Mouse (Mus musculus): ENCODE data around the gene St6galnac6. TPM values are rescaled to one million over a fixed set of nuclear protein-coding genes. Genes with fewer than 3 reads are reported as not detected.

The St6galnac6 gene
- polyA plus RNA-seq, 1 experiment from 2014 or later, result 26.9 TPM

GRCm38 (mm10) chr2:32625873-32626694, 26.6 kb downstream of the St6galnac6 start:
- Histone ChIP-seq H3K4me1 (peaks cover 61% of the 10 kb centered on the region), H3K36me3 (replicated peaks) (no peaks in the 10 kb centered on the region), H3K27ac (peak overlapping the region; percentile 83)

GRCm38 (mm10) chr2:32627266-32628043, 27.9 kb downstream of the St6galnac6 start:
- H3K4me3 ChIP-seq, result no peak overlapping the region
- ATAC-seq (replicated peaks), result no peak
- no peak overlapping the region for H3K9ac ChIP-seq
- H3K27ac ChIP-seq, result no peak overlapping the region
- H3K36me3 ChIP-seq (replicated peaks), result no peaks in the 10 kb centered on the region
- H3K4me1 ChIP-seq, result peaks cover 58% of the 10 kb centered on the region
- H3K9me3 ChIP-seq, result no peaks in the 10 kb centered on the region
- H3K4me2 ChIP-seq, result no peak overlapping the region
- WGBS, result 76% methylated on average over 20 of the region's 20 CpGs
- H3K27me3 ChIP-seq (replicated peaks), result no peaks in the 10 kb centered on the region

More at GRCm38 (mm10) chr2:32625873-32626694, 26.6 kb downstream of the St6galnac6 start:
- Histone ChIP-seq H3K9ac (peak overlapping the region; percentile 43), H3K4me3 (peak overlapping the region; percentile 35), H3K4me2 (peak overlapping the region; percentile 57), H3K9me3 (no peaks in the 10 kb centered on the region), H3K27me3 (replicated peaks) (no peaks in the 10 kb centered on the region)
- ATAC-seq (replicated peaks), result no peak; the same call in 1 of the 2 replicates
- 70% methylated on average over 5 of the region's 5 CpGs for WGBS

GRCm38 (mm10) chr2:32628044-32628550, 28.6 kb downstream of the St6galnac6 start:
- H3K9ac ChIP-seq, result no peak overlapping the region; the same call in 1 of the 2 replicates

GRCm38 (mm10) chr2:32628729-32629128, 29.2 kb downstream of the St6galnac6 start:
- H3K27ac ChIP-seq, result peak overlapping the region; percentile 67
- H3K9me3 ChIP-seq, result no peaks in the 10 kb centered on the region
- H3K4me1 ChIP-seq, result peaks cover 58% of the 10 kb centered on the region
- no peak overlapping the region; the same call in 1 of the 2 replicates for H3K9ac ChIP-seq
- no peaks in the 10 kb centered on the region for H3K36me3 ChIP-seq (replicated peaks)
- no peaks in the 10 kb centered on the region for H3K27me3 ChIP-seq (replicated peaks)
- H3K4me3 ChIP-seq, result no peak overlapping the region
- H3K4me2 ChIP-seq, result peak overlapping the region; percentile 33
- 0 out of 2 replicates have a peak, but pooled peaks have one; percentile 13 for ATAC-seq (replicated peaks)
- 28% methylated on average over 5 of the region's 5 CpGs for WGBS

More at GRCm38 (mm10) chr2:32628044-32628550, 28.6 kb downstream of the St6galnac6 start:
- Histone ChIP-seq H3K4me1 (peaks cover 58% of the 10 kb centered on the region), H3K36me3 (replicated peaks) (no peaks in the 10 kb centered on the region), H3K27ac (0 out of 2 replicates have a peak overlapping the region, but pooled peaks have one; percentile 36), H3K4me3 (no peak overlapping the region), H3K4me2 (peak overlapping the region; percentile 33; the same call in 1 of the 2 replicates), H3K27me3 (replicated peaks) (no peaks in the 10 kb centered on the region), H3K9me3 (no peaks in the 10 kb centered on the region)
- 69% methylated on average over 4 of the region's 4 CpGs for WGBS
- ATAC-seq (replicated peaks), result no peak

- no peaks in the 10 kb centered on the region for H3K36me3 ChIP-seq (replicated peaks)
- H3K27ac ChIP-seq, result peak overlapping the region; percentile 67
- H3K9ac ChIP-seq, result no peak overlapping the region
- peak overlapping the region; percentile 33 for H3K4me2 ChIP-seq
- no peaks in the 10 kb centered on the region for H3K9me3 ChIP-seq
- peak overlapping the region; percentile 7; the same call in 1 of the 2 replicates for H3K4me3 ChIP-seq
- 27% methylated on average over 9 of the region's 9 CpGs for WGBS
- ATAC-seq (replicated peaks), result peak; percentile 67
- no peaks in the 10 kb centered on the region for H3K27me3 ChIP-seq (replicated peaks)
- peaks cover 58% of the 10 kb centered on the region for H3K4me1 ChIP-seq
These were observed 29.9 kb downstream of the St6galnac6 start for GRCm38 (mm10) chr2:32629276-32629976.

GRCm38 (mm10) chr2:32630036-32630435, 30.5 kb downstream of the St6galnac6 start:
- Histone ChIP-seq H3K9me3 (no peaks in the 10 kb centered on the region), H3K27me3 (replicated peaks) (no peaks in the 10 kb centered on the region), H3K27ac (0 out of 2 replicates have a peak overlapping the region, but pooled peaks have one; percentile 67), H3K9ac (no peak overlapping the region), H3K4me1 (peaks cover 53% of the 10 kb centered on the region), H3K4me3 (no peak overlapping the region), H3K36me3 (replicated peaks) (no peaks in the 10 kb centered on the region), H3K4me2 (peak overlapping the region; percentile 33)
- no peak for ATAC-seq (replicated peaks)
- 72% methylated on average over 9 of the region's 9 CpGs for WGBS

- no peaks in the 10 kb centered on the region for H3K27me3 ChIP-seq (replicated peaks)
- no peak for ATAC-seq (replicated peaks)
- no peaks in the 10 kb centered on the region for H3K36me3 ChIP-seq (replicated peaks)
- H3K27ac ChIP-seq, result no peak overlapping the region
- H3K4me3 ChIP-seq, result no peak overlapping the region
- H3K4me2 ChIP-seq, result no peak overlapping the region
- H3K4me1 ChIP-seq, result peaks cover 43% of the 10 kb centered on the region
- no peak overlapping the region for H3K9ac ChIP-seq
- 86% methylated on average over 10 of the region's 10 CpGs for WGBS
- H3K9me3 ChIP-seq, result no peaks in the 10 kb centered on the region
These were observed 31.5 kb downstream of the St6galnac6 start for GRCm38 (mm10) chr2:32631046-32631445.

GRCm38 (mm10) chr2:32631737-32632394, 32.4 kb downstream of the St6galnac6 start:
- H3K27ac ChIP-seq, result no peak overlapping the region
- H3K36me3 ChIP-seq (replicated peaks), result no peaks in the 10 kb centered on the region
- H3K9me3 ChIP-seq, result no peaks in the 10 kb centered on the region
- no peaks in the 10 kb centered on the region for H3K27me3 ChIP-seq (replicated peaks)
- peaks cover 34% of the 10 kb centered on the region for H3K4me1 ChIP-seq
- WGBS, result 47% methylated on average over 7 of the region's 7 CpGs
- H3K9ac ChIP-seq, result no peak overlapping the region
- H3K4me3 ChIP-seq, result no peak overlapping the region
- no peak for ATAC-seq (replicated peaks)
- no peak overlapping the region for H3K4me2 ChIP-seq

GRCm38 (mm10) chr2:32633660-32634059, 34.2 kb downstream of the St6galnac6 start:
- no peaks in the 10 kb centered on the region for H3K9me3 ChIP-seq
- H3K4me3 ChIP-seq, result no peak overlapping the region
- no peaks in the 10 kb centered on the region for H3K36me3 ChIP-seq (replicated peaks)
- 83% methylated on average over 5 of the region's 5 CpGs for WGBS
- H3K27ac ChIP-seq, result no peak overlapping the region
- H3K4me2 ChIP-seq, result no peak overlapping the region
- H3K9ac ChIP-seq, result no peak overlapping the region
- ATAC-seq (replicated peaks), result no peak
- no peaks in the 10 kb centered on the region for H3K27me3 ChIP-seq (replicated peaks)
- peaks cover 19% of the 10 kb centered on the region for H3K4me1 ChIP-seq

- no peak for ATAC-seq (replicated peaks)
- H3K4me1 ChIP-seq, result peaks cover 10% of the 10 kb centered on the region
- 86% methylated on average over 10 of the region's 10 CpGs for WGBS
These were observed 35.0 kb downstream of the St6galnac6 start for GRCm38 (mm10) chr2:32634277-32635105.

More at GRCm38 (mm10) chr2:32634277-32635105, 35.0 kb downstream of the St6galnac6 start:
- H3K36me3 ChIP-seq (replicated peaks), result no peaks in the 10 kb centered on the region
- H3K4me3 ChIP-seq, result no peak overlapping the region
- H3K4me2 ChIP-seq, result no peak overlapping the region
- H3K9ac ChIP-seq, result no peak overlapping the region
- H3K27me3 ChIP-seq (replicated peaks), result no peaks in the 10 kb centered on the region
- no peak overlapping the region for H3K27ac ChIP-seq
- H3K9me3 ChIP-seq, result no peaks in the 10 kb centered on the region
